Mouse (Mus musculus) heart, adult 2 months (tissue): ENCODE measurements around the gene Cbx2. TPM values are rescaled to one million over a fixed set of nuclear protein-coding genes. Genes with fewer than 3 reads are reported as not detected.

Experiments used
- DNase-seq, 2 experiments: peaks; one replicate each; pipeline ENCODE4 v3.0.0; 2021
- H3K27ac ChIP-seq: fragments of 200-600 bp; 2 replicates; pipeline ENCODE4 v1.8.1; 2022
- H3K27me3 ChIP-seq: fragments of 200-500 bp; 2 replicates; pipeline ENCODE4 v1.6.1; 2012; ENCODE audit warnings: mild to moderate bottlenecking, low read length, inconsistent platforms, mixed read lengths; ENCODE audit not compliant: control insufficient read depth, insufficient read depth
- H3K36me3 ChIP-seq: fragments of 200-500 bp; 2 replicates; pipeline ENCODE4 v1.6.1; 2012; ENCODE audit warnings: low read length, inconsistent platforms; ENCODE audit not compliant: control insufficient read depth, insufficient read depth
- H3K4me1 ChIP-seq: fragments of 200-500 bp; 2 replicates; pipeline ENCODE4 v1.6.1; 2011; ENCODE audit warnings: low read length; ENCODE audit not compliant: control insufficient read depth, insufficient read depth
- H3K4me3 ChIP-seq: fragments of 200-600 bp; 2 replicates; pipeline ENCODE4 v1.8.1; 2022
- H3K79me2 ChIP-seq: fragments of 200-500 bp; replicated peaks from 2 replicates; pipeline ENCODE4 v1.6.1; 2012; ENCODE audit warnings: mild to moderate bottlenecking, inconsistent platforms, low read length, moderate library complexity, mixed read lengths; ENCODE audit not compliant: control insufficient read depth, insufficient read depth
- H3K9ac ChIP-seq: fragments of 200-500 bp; 2 replicates; pipeline ENCODE4 v1.6.1; 2012; ENCODE audit warnings: low read depth, mild to moderate bottlenecking, control low read depth, inconsistent platforms, low read length, mixed read lengths
- CTCF ChIP-seq: fragments of 200-600 bp; IDR thresholded peaks from 2 replicates; pipeline ENCODE4 v1.8.1; 2022; ENCODE audit warnings: antibody characterized with exemption, mild to moderate bottlenecking, moderate library complexity
- EP300 ChIP-seq: fragments of 200-500 bp; IDR thresholded peaks from 2 replicates; pipeline ENCODE4 v1.6.1; 2011; ENCODE audit warnings: low read depth, low read length, control low read depth; ENCODE audit not compliant: insufficient read depth
- POLR2A ChIP-seq: fragments of 200-500 bp; IDR thresholded peaks from 2 replicates; pipeline ENCODE4 v1.6.1; 2011; ENCODE audit warnings: mild to moderate bottlenecking, low read depth, low read length, control low read depth; ENCODE audit not compliant: insufficient read depth
- WGBS: fragments of 180-500 bp; shearing (Covaris S2); methylation state at CpG from one replicate; pipeline ENCODE4 v1.1.7; 2018; 5-methylcytosine and 5-hydroxymethylcytosine counted together
- intact Hi-C: fragments of 180-260 bp; cut with DNase I; formaldehyde crosslinking; loops from one replicate; pipeline ENCODE4 v1.15.1; 2025
- polyA plus RNA-seq: library from polyadenylated mRNA; depleted of rRNA; stranded (reverse); fragments of >200 nt; gene quantifications from 2 replicates; pipeline ENCODE4 v1.2.3, GENCODE M21; 2012
- total RNA-seq, 2 experiments: library from RNA; stranded (reverse); gene quantifications; 2 replicates each; pipeline ENCODE4 v1.2.3; 2021

The Cbx2 gene
- total and polyA plus RNA-seq, 3 experiments: 1.7 to 2.3 (median 2.3) TPM

- H3K4me1 ChIP-seq: peaks cover 14% of the 10 kb centered on the region
- no peak overlapping the region for H3K9ac ChIP-seq
- H3K79me2 ChIP-seq: no peaks in the 10 kb centered on the region
- no peaks in the 10 kb centered on the region for H3K36me3 ChIP-seq
- H3K27me3 ChIP-seq: peaks cover 31% of the 10 kb centered on the region
- no peak overlapping the region for H3K27ac ChIP-seq
- TF ChIP-seq POLR2A (no peak), EP300 (no peak), CTCF (no peak)
- WGBS: 5% methylated on average over 52 of the region's 52 CpGs
- H3K4me3 ChIP-seq: no peak overlapping the region
- intact Hi-C loops: loop anchor here (2.0 kb wide), 1 partner anchor 42 kb away; no protein-coding TSS in a partner anchor
- no peak for DNase-seq
These were observed 19.9 kb downstream of the Cbx2 start for GRCm38 (mm10) chr11:119042466-119043272.

- Histone ChIP-seq H3K9ac (no peak overlapping the region), H3K4me1 (peaks cover 14% of the 10 kb centered on the region), H3K27me3 (peaks cover 36% of the 10 kb centered on the region), H3K36me3 (no peaks in the 10 kb centered on the region), H3K27ac (no peak overlapping the region), H3K4me3 (no peak overlapping the region), H3K79me2 (no peaks in the 10 kb centered on the region)
- WGBS: 10% methylated on average over 4 of the region's 4 CpGs
- TF ChIP-seq CTCF (no peak), EP300 (no peak), POLR2A (no peak)
- DNase-seq: no peak
- intact Hi-C loops: loop anchor here (2.0 kb wide), 1 partner anchor 42 kb away; no protein-coding TSS in a partner anchor
These were observed 20.4 kb downstream of the Cbx2 start for GRCm38 (mm10) chr11:119043273-119043540.

GRCm38 (mm10) chr11:119043761-119044550 lies 21.2 kb downstream of the Cbx2 start:
- no peak for DNase-seq
- no peaks in the 10 kb centered on the region for H3K79me2 ChIP-seq
- TF ChIP-seq CTCF (peak; percentile 74), EP300 (no peak), POLR2A (no peak)
- H3K36me3 ChIP-seq: no peaks in the 10 kb centered on the region
- 20% methylated on average over 10 of the region's 10 CpGs for WGBS
- H3K27ac ChIP-seq: no peak overlapping the region
- intact Hi-C loops: loop anchor here (2.0 kb wide), 1 partner anchor 41 kb away; no protein-coding TSS in a partner anchor
- peaks cover 38% of the 10 kb centered on the region for H3K27me3 ChIP-seq
- H3K9ac ChIP-seq: no peak overlapping the region
- H3K4me3 ChIP-seq: no peak overlapping the region
- H3K4me1 ChIP-seq: peaks cover 14% of the 10 kb centered on the region

- TF ChIP-seq EP300: no peak
- peak; percentile 52 for TF ChIP-seq CTCF
- Histone ChIP-seq H3K4me1 (peaks cover 14% of the 10 kb centered on the region), H3K4me3 (no peak overlapping the region), H3K27me3 (peaks cover 41% of the 10 kb centered on the region), H3K36me3 (no peaks in the 10 kb centered on the region), H3K79me2 (no peaks in the 10 kb centered on the region), H3K27ac (no peak overlapping the region), H3K9ac (0 out of 2 replicates have a peak overlapping the region, but pooled peaks have one; percentile 9)
- WGBS: 10% methylated on average over 41 of the region's 41 CpGs
- intact Hi-C loops: no loop called here
- DNase-seq: peak in 1 of 2 experiments; percentile 55
These were observed 22.0 kb downstream of the Cbx2 start for GRCm38 (mm10) chr11:119044551-119045337.

- Histone ChIP-seq H3K79me2 (no peaks in the 10 kb centered on the region), H3K4me1 (peaks cover 5% of the 10 kb centered on the region), H3K27me3 (peaks cover 46% of the 10 kb centered on the region), H3K9ac (no peak overlapping the region), H3K4me3 (no peak overlapping the region), H3K27ac (no peak overlapping the region), H3K36me3 (no peaks in the 10 kb centered on the region)
- WGBS: 5% methylated on average over 39 of the region's 39 CpGs
- DNase-seq: peak; percentile 76 to 85
- TF ChIP-seq CTCF (no peak), POLR2A (no peak), EP300 (no peak)
- intact Hi-C loops: no loop called here
These were observed 24.0 kb downstream of the Cbx2 start for GRCm38 (mm10) chr11:119046601-119047245.
